Mouse (Mus musculus) C2C12 (cell line): ENCODE measurements at regions not wholly inside any gene's neighbourhood (a gene's known extent, or its start where the extent isn't known, plus 50 kb on each side); places are given as distances from the start of the nearest gene placed in this dataset.

Experiments used
- CTCF ChIP-seq: IDR thresholded peaks from one replicate; pipeline ENCODE4 v1.5.1; 2011; ENCODE audit not compliant: control insufficient read depth, insufficient read depth, insufficient read length
- MYOD1 ChIP-seq: IDR thresholded peaks from one replicate; pipeline ENCODE4 v1.6.1; 2011; ENCODE audit warnings: low read depth; ENCODE audit not compliant: control insufficient read depth, insufficient read length
- USF1 ChIP-seq: IDR thresholded peaks from one replicate; pipeline ENCODE4 v1.6.1; 2011; ENCODE audit warnings: low read depth, mild to moderate bottlenecking, control low read depth, moderate library complexity

DNA sequence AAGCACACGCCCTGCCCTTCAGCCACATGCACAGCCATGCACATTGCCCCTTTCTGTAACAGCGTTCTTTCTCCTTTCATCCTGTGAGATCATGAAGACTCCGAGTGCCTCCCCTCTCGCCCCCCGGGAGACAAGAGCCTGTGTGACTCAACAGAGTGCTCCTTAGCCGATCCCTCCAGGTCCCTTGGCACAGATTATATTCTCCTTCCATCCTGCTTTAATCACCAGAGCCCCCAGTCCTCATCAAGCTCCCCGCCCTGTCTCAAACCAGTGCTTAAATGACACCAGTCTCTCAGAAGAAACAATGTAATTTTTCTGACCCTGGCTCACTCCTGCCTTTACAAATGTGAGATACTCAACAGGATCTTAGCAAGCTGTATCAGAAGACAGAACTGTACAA, 155.5 kb downstream of the Plpp3 start:
- TF ChIP-seq CTCF (no peak), USF1 (no peak), MYOD1 (no peak)
